Mouse (Mus musculus): ENCODE results near the gene Tenm2. TPM values are rescaled to one million over a fixed set of nuclear protein-coding genes. Genes with fewer than 3 reads are reported as not detected.
A peak's percentile ranks its signal among the peaks of the same experiment; 100 is the strongest.

The Tenm2 gene
- total RNA-seq, 2 experiments from 2014 or later = 71.1 to 107 TPM

GRCm38 (mm10) chr11:36664026-36664425, 571.7 kb downstream of the Tenm2 start:
- intact Hi-C loops (cut with DNase I) = no loop called here
- no peak for DNase-seq (ENCODE audit: low spot score in 2 of 2)

GRCm38 (mm10) chr11:36663571-36663970, 572.2 kb downstream of the Tenm2 start:
- intact Hi-C loops (cut with DNase I) = no loop called here
- DNase-seq (ENCODE audit: low spot score in 2 of 2) = no peak

- intact Hi-C loops (cut with DNase I) = no loop called here
Observed at GRCm38 (mm10) chr11:36653656-36654323, 582.0 kb downstream of the Tenm2 start.

GRCm38 (mm10) chr11:36647179-36647578, 588.6 kb downstream of the Tenm2 start:
- intact Hi-C loops (cut with DNase I) = no loop called here
- DNase-seq (ENCODE audit: low spot score in 2 of 2) = no peak

More at GRCm38 (mm10) chr11:36653656-36654323, 582.0 kb downstream of the Tenm2 start:
- peak in 1 of 2 experiments; percentile 40 for DNase-seq (ENCODE audit: low spot score in 2 of 2)

- DNase-seq (ENCODE audit: low spot score in 2 of 2) = no peak
- intact Hi-C loops (cut with DNase I) = no loop called here
Observed at GRCm38 (mm10) chr11:36635082-36635481, 600.7 kb downstream of the Tenm2 start.

- intact Hi-C loops (cut with DNase I) = no loop called here
- DNase-seq (ENCODE audit: low spot score in 2 of 2) = no peak
Observed at GRCm38 (mm10) chr11:36632201-36632600, 603.6 kb downstream of the Tenm2 start.

- no peak for DNase-seq (ENCODE audit: low spot score in 2 of 2)
- intact Hi-C loops (cut with DNase I) = no loop called here
Observed at GRCm38 (mm10) chr11:36613807-36614206, 622.0 kb downstream of the Tenm2 start.

- DNase-seq (ENCODE audit: low spot score in 2 of 2) = no peak
- intact Hi-C loops (cut with DNase I) = no loop called here
Observed at GRCm38 (mm10) chr11:36604815-36605382, 630.9 kb downstream of the Tenm2 start.

GRCm38 (mm10) chr11:36604272-36604671, 631.5 kb downstream of the Tenm2 start:
- intact Hi-C loops (cut with DNase I) = no loop called here

GRCm38 (mm10) chr11:36592471-36592870, 643.3 kb downstream of the Tenm2 start:
- no peak for DNase-seq (ENCODE audit: low spot score in 2 of 2)
- intact Hi-C loops (cut with DNase I) = no loop called here

More at GRCm38 (mm10) chr11:36604272-36604671, 631.5 kb downstream of the Tenm2 start:
- no peak for DNase-seq (ENCODE audit: low spot score in 2 of 2)

- intact Hi-C loops (cut with DNase I) = no loop called here
- DNase-seq (ENCODE audit: low spot score in 2 of 2) = peak; percentile 25 to 40
Observed at GRCm38 (mm10) chr11:36566146-36566545, 669.6 kb downstream of the Tenm2 start.

GRCm38 (mm10) chr11:36562851-36563250, 672.9 kb downstream of the Tenm2 start:
- intact Hi-C loops (cut with DNase I) = no loop called here
- no peak for DNase-seq (ENCODE audit: low spot score in 2 of 2)

- intact Hi-C loops (cut with DNase I) = no loop called here
- DNase-seq (ENCODE audit: low spot score in 2 of 2) = no peak
Observed at GRCm38 (mm10) chr11:36560785-36561548, 674.8 kb downstream of the Tenm2 start.

GRCm38 (mm10) chr11:36557316-36557715, 678.4 kb downstream of the Tenm2 start:
- intact Hi-C loops (cut with DNase I) = no loop called here
- DNase-seq (ENCODE audit: low spot score in 2 of 2) = no peak

GRCm38 (mm10) chr11:36553286-36553685, 682.5 kb downstream of the Tenm2 start:
- intact Hi-C loops (cut with DNase I) = no loop called here
- DNase-seq (ENCODE audit: low spot score in 2 of 2) = no peak

- no peak for DNase-seq (ENCODE audit: low spot score in 2 of 2)
- intact Hi-C loops (cut with DNase I) = no loop called here
Observed at GRCm38 (mm10) chr11:36550649-36551048, 685.1 kb downstream of the Tenm2 start.

- DNase-seq (ENCODE audit: low spot score in 2 of 2) = no peak
- intact Hi-C loops (cut with DNase I) = no loop called here
Observed at GRCm38 (mm10) chr11:36549398-36550139, 686.2 kb downstream of the Tenm2 start.

- DNase-seq (ENCODE audit: low spot score in 2 of 2) = no peak
- intact Hi-C loops (cut with DNase I) = no loop called here
Observed at GRCm38 (mm10) chr11:36548139-36548538, 687.6 kb downstream of the Tenm2 start.

GRCm38 (mm10) chr11:36538144-36538543, 697.6 kb downstream of the Tenm2 start:
- intact Hi-C loops (cut with DNase I) = no loop called here

More at GRCm38 (mm10) chr11:36538144-36538543, 697.6 kb downstream of the Tenm2 start:
- no peak for DNase-seq (ENCODE audit: low spot score in 2 of 2)
